Mouse (Mus musculus) kidney, adult 2 months (tissue): ENCODE measurements around the gene Gpr107.

Source experiments
- CTCF ChIP-seq: fragments of 200-500 bp; conservative IDR thresholded peaks from 2 replicates; pipeline ENCODE4 v1.5.1; 2011; ENCODE audit warnings: low read depth, mild to moderate bottlenecking, control low read depth, low read length, moderate library complexity, mixed read lengths; ENCODE audit not compliant: insufficient read depth, insufficient read length
- POLR2A ChIP-seq: fragments of 200-500 bp; IDR thresholded peaks from one replicate; pipeline ENCODE4 v1.6.1; 2011; ENCODE audit warnings: low read depth, low read length, control low read depth

- TF ChIP-seq CTCF, result no peak
- no peak for TF ChIP-seq POLR2A
These were observed 7.2 kb upstream of the Gpr107 start for GRCm38 (mm10) chr2:31144901-31145300.
